ENCODE assay signal across 8 mouse cellular contexts in genomic region chr10:80805925-80806324, GRCm38 (mm10). TPM values are rescaled to one million over a fixed set of nuclear protein-coding genes. Genes with fewer than 3 reads are reported as not detected.
DNase-seq lines count a peak whose midpoint lies in the region; ATAC-seq and TF ChIP-seq lines count a peak whose summit lies in the region.

No protein-coding gene starts in this region.

- WGBS in liver, adult 2 months = 11% methylated on average over 3 of the region's 3 CpGs
- WGBS in stomach, embryonic 16.5 days = 13% methylated on average over 3 of the region's 3 CpGs

- H3K4me3 ChIP-seq in liver, adult 2 months (ENCODE audit: insufficient read depth, low read depth, low read length) = no peak overlapping the region
- no peak overlapping the region for H3K4me3 ChIP-seq in stomach, embryonic 16.5 days (replicated peaks; ENCODE audit: low read length)

- peaks cover 2% of the 10 kb centered on the region; the same call in 1 of the 2 replicates for H3K36me3 ChIP-seq in liver, adult 2 months (ENCODE audit: control insufficient read depth, insufficient read depth, low read length)
- peaks cover 26% of the 10 kb centered on the region for H3K36me3 ChIP-seq in stomach, embryonic 16.5 days (ENCODE audit: control insufficient read depth, insufficient read depth, low read length)

- no peak overlapping the region for H3K4me2 ChIP-seq in stomach, embryonic 16.5 days (ENCODE audit: low read depth, low read length)

- no peaks in the 10 kb centered on the region; the same call in 1 of the 2 replicates for H3K27me3 ChIP-seq in liver, adult 2 months (ENCODE audit: control insufficient read depth, insufficient read depth, low read length)
- H3K27me3 ChIP-seq in stomach, embryonic 16.5 days (ENCODE audit: control insufficient read depth, insufficient read depth, low read length) = peaks cover 3% of the 10 kb centered on the region; the same call in 1 of the 2 replicates

- TF ChIP-seq CTCF in liver, adult 2 months (IDR thresholded peaks at IDR 0.05; ENCODE audit: low read depth, low read length) = peak; percentile 79

- H3K79me2 ChIP-seq in liver, adult 2 months (ENCODE audit: control insufficient read depth, insufficient read depth, low read length) = no peaks in the 10 kb centered on the region

- H3K9ac ChIP-seq in liver, adult 2 months (ENCODE audit: low read depth, low read length) = no peak overlapping the region
- H3K9ac ChIP-seq in stomach, embryonic 16.5 days (ENCODE audit: low read length) = peak overlapping the region; percentile 7; the same call in 1 of the 2 replicates

- TF ChIP-seq POLR2A in liver, adult 2 months (IDR thresholded peaks at IDR 0.05; ENCODE audit: extremely low read depth, insufficient read depth, low read length) = no peak

- intact Hi-C loops in gastrocnemius, postnatal 36 days (cut with DNase I) = no loop called here

- H3K27ac ChIP-seq in liver, adult 2 months (replicated peaks; ENCODE audit: insufficient read depth, low read depth, low read length) = no peak overlapping the region
- H3K27ac ChIP-seq in stomach, embryonic 16.5 days (ENCODE audit: low read length) = no peak overlapping the region

- H3K9me3 ChIP-seq in stomach, embryonic 16.5 days (replicated peaks; ENCODE audit: control insufficient read depth, low read length) = no peaks in the 10 kb centered on the region

- peak; percentile 86 to 88 for DNase-seq in B cell, adult 2 months
- DNase-seq in embryo, embryonic 10 days (ENCODE audit: low spot score) = peak; percentile 52
- peak; percentile 71 to 73 for DNase-seq in gastrocnemius, postnatal 36 days
- peak; percentile 80 for DNase-seq in kidney, adult 18-20 months
- peak; percentile 33 for DNase-seq in liver, adult 2 months (ENCODE audit: extremely low read depth, low read depth, low spot score)
- DNase-seq in naive thymus-derived CD4-positive, alpha-beta T cell, adult 2 months (ENCODE audit: low read depth) = peak; percentile 78

- H3K4me1 ChIP-seq in liver, adult 2 months (ENCODE audit: control insufficient read depth, insufficient read depth, low read length) = peaks cover 5% of the 10 kb centered on the region
- H3K4me1 ChIP-seq in stomach, embryonic 16.5 days (ENCODE audit: control insufficient read depth, insufficient read depth, low read length) = peaks cover 21% of the 10 kb centered on the region

- ATAC-seq in activated CD4-positive, CD25-positive, alpha-beta regulatory T cell, adult 4 months = peak; percentile 56
- ATAC-seq in stomach, embryonic 16.5 days (ENCODE audit: insufficient read depth, low FRiP score) = peak; percentile 45

RNA-seq across cellular contexts. Expression of gene Amh, which starts 0.9 kb away (rescaled TPM):
- not detected for polyA plus RNA-seq in activated CD4-positive, CD25-positive, alpha-beta regulatory T cell, adult 4 months (2017; shearing (Covaris generic))
- under 1 TPM; 0.25 to 0.41 TPM for total RNA-seq in gastrocnemius, postnatal 36 days (2021)
- total RNA-seq in liver, adult 2 months (2014; rRNA removed) = 0.13 and 0.18 TPM in 2 replicates
- 0.09 and 0.21 TPM in 2 replicates for polyA plus RNA-seq in liver, adult 2 months (2012; rRNA removed)
- polyA plus RNA-seq in stomach, embryonic 16.5 days (2015; fragmentation: Nextera tagmentation; extraction: Ambion mirVana) = not detected in 2 replicates

RNA-seq across cellular contexts. Expression of gene Jsrp1, which starts 7.4 kb away (rescaled TPM):
- polyA plus RNA-seq in activated CD4-positive, CD25-positive, alpha-beta regulatory T cell, adult 4 months (2017; shearing (Covaris generic)) = not detected
- 100 to 1,000 TPM; 387 to 405 TPM for total RNA-seq in gastrocnemius, postnatal 36 days (2021)
- total RNA-seq in liver, adult 2 months (2014; rRNA removed) = not detected in 2 replicates
- polyA plus RNA-seq in liver, adult 2 months (2012; rRNA removed) = not detected in 2 replicates
- 0.65 and 8.4 TPM in 2 replicates for polyA plus RNA-seq in stomach, embryonic 16.5 days (2015; fragmentation: Nextera tagmentation; extraction: Ambion mirVana)

RNA-seq across cellular contexts. Expression of gene Plekhj1, which starts 7.5 kb away (rescaled TPM):
- polyA plus RNA-seq in activated CD4-positive, CD25-positive, alpha-beta regulatory T cell, adult 4 months (2017; shearing (Covaris generic)) = 100 to 1,000 TPM; 121 to 156 TPM
- total RNA-seq in gastrocnemius, postnatal 36 days (2021) = 10 to 100 TPM; 21.6 to 22.5 TPM
- 16.0 and 17.4 TPM in 2 replicates for total RNA-seq in liver, adult 2 months (2014; rRNA removed)
- 29.4 and 42.2 TPM in 2 replicates for polyA plus RNA-seq in liver, adult 2 months (2012; rRNA removed)
- 102 and 114 TPM in 2 replicates for polyA plus RNA-seq in stomach, embryonic 16.5 days (2015; fragmentation: Nextera tagmentation; extraction: Ambion mirVana)

RNA-seq across cellular contexts. Expression of gene Sf3a2, which starts 7.9 kb away (rescaled TPM):
- 10 to 100 TPM; 18.9 to 19.9 TPM for polyA plus RNA-seq in activated CD4-positive, CD25-positive, alpha-beta regulatory T cell, adult 4 months (2017; shearing (Covaris generic))
- total RNA-seq in gastrocnemius, postnatal 36 days (2021) = 10 to 100 TPM; 23.1 to 29.4 TPM
- 6.7 and 8.6 TPM in 2 replicates for total RNA-seq in liver, adult 2 months (2014; rRNA removed)
- 12.7 and 17.8 TPM in 2 replicates for polyA plus RNA-seq in liver, adult 2 months (2012; rRNA removed)
- 51.3 and 53.7 TPM in 2 replicates for polyA plus RNA-seq in stomach, embryonic 16.5 days (2015; fragmentation: Nextera tagmentation; extraction: Ambion mirVana)

RNA-seq across cellular contexts. Expression of gene Oaz1, which starts 20.5 kb away (rescaled TPM):
- polyA plus RNA-seq in activated CD4-positive, CD25-positive, alpha-beta regulatory T cell, adult 4 months (2017; shearing (Covaris generic)) = 1,000 to 10,000 TPM; 1,826 to 2,667 TPM
- total RNA-seq in gastrocnemius, postnatal 36 days (2021) = 100 to 1,000 TPM; 611 to 682 TPM
- total RNA-seq in liver, adult 2 months (2014; rRNA removed) = 527 and 614 TPM in 2 replicates
- polyA plus RNA-seq in liver, adult 2 months (2012; rRNA removed) = 1,187 and 1,294 TPM in 2 replicates
- 1,560 and 1,582 TPM in 2 replicates for polyA plus RNA-seq in stomach, embryonic 16.5 days (2015; fragmentation: Nextera tagmentation; extraction: Ambion mirVana)

Comparison
In these comparisons a context has a peak if more than half of its experiments do, and no peak if none do; other contexts are left out.
1. DNase-seq: peak in every context shown above with its lines; median percentile 87 in B cell, adult 2 months; 80 in kidney, adult 18-20 months; 78 in naive thymus-derived CD4-positive, alpha-beta T cell, adult 2 months; 72 in gastrocnemius, postnatal 36 days; 52 in embryo, embryonic 10 days; 33 in liver, adult 2 months.